Mouse (Mus musculus): ENCODE results near the gene Tcf20.

DNA sequence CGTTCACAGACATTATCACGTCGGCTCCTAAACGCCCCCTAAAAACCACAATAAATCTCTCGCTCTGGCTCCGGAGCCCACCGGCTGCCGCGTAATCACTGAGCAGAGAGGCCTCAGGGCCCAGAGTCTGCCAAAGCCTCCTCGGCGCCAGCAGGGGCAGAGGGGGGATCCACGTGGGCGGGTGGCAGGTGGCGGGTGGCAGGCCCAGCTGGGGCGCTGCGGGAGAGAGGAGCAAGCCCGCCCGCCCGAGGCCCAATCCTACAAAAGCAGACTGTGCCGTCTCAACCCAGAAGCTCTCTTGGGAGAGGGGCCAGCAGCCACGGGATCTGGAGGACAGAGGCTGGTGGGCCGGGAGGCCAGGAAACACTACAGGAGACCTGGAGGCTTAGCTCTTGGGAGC, 19.2 kb downstream of the Tcf20 start:
- no peak for TF ChIP-seq CTCF (IDR thresholded peaks at IDR 0.05; ENCODE audit: extremely low read depth, insufficient read length, insufficient replicate concordance, low read depth, low read length)
- no peak for TF ChIP-seq POLR2A (IDR thresholded peaks at IDR 0.05; ENCODE audit: low read depth, low read length)

Measured in small intestine, adult 2 months (tissue).